Mouse (Mus musculus): Measurements from ENCODE around the gene Shisa9. TPM values are rescaled to one million over a fixed set of nuclear protein-coding genes. Genes with fewer than 3 reads are reported as not detected.
"Not testable (repeated sequence)": the region's sequence is repeated elsewhere in the genome, so short reads cannot be mapped to it uniquely, and the experiment has no call there.

Gene Shisa9
- polyA plus RNA-seq (2016; fragmentation: Nextera tagmentation; extraction: Ambion mirVana), result 0.06 TPM in 2 replicates

GRCm38 (mm10) chr16:11983616-11984270, at the start of gene Shisa9:
Gene Shisa9, plus strand, starts transcription at chr16:11984113.
- peaks cover 25% of the 10 kb centered on the region for H3K4me1 ChIP-seq
- H3K9me3 ChIP-seq, result no peaks in the 10 kb centered on the region
- H3K36me3 ChIP-seq (replicated peaks), result no peaks in the 10 kb centered on the region
- peak within 1 kb of the TSS; percentile 66 for H3K27ac ChIP-seq
- H3K4me3 ChIP-seq, result peak within 1 kb of the TSS; percentile 67
- peaks cover 92% of the 10 kb centered on the region for H3K27me3 ChIP-seq (ENCODE audit: poor library complexity, severe bottlenecking)
- under 1% methylated on average over 42 of the region's 42 CpGs for WGBS
- peak; percentile 60 for DNase-seq (ENCODE audit: extremely low spot score, low spot score)

GRCm38 (mm10) chr16:11940477-11940876, 43.4 kb upstream of the Shisa9 start:
- Histone ChIP-seq H3K9me3 (peaks cover 5% of the 10 kb centered on the region; the same call in 1 of the 2 replicates), H3K27ac (no peak overlapping the region), H3K36me3 (replicated peaks) (no peaks in the 10 kb centered on the region), H3K27me3 (ENCODE audit: poor library complexity, severe bottlenecking) (no peaks in the 10 kb centered on the region), H3K4me1 (no peaks in the 10 kb centered on the region), H3K4me3 (no peak overlapping the region)
- DNase-seq (ENCODE audit: extremely low spot score, low spot score), result no peak

- Histone ChIP-seq H3K4me1 (no peaks in the 10 kb centered on the region), H3K36me3 (replicated peaks) (no peaks in the 10 kb centered on the region), H3K9me3 (no peaks in the 10 kb centered on the region), H3K27ac (no peak overlapping the region), H3K27me3 (ENCODE audit: poor library complexity, severe bottlenecking) (no peaks in the 10 kb centered on the region), H3K4me3 (no peak overlapping the region)
- DNase-seq (ENCODE audit: extremely low spot score, low spot score), result no peak
- 96% methylated on average over 1 of the region's 1 CpGs for WGBS
These were observed 23.2 kb upstream of the Shisa9 start for GRCm38 (mm10) chr16:11960691-11961090.

- Histone ChIP-seq H3K27me3 (ENCODE audit: poor library complexity, severe bottlenecking) (no peaks in the 10 kb centered on the region), H3K4me1 (no peaks in the 10 kb centered on the region), H3K36me3 (replicated peaks) (no peaks in the 10 kb centered on the region), H3K9me3 (peaks cover 2% of the 10 kb centered on the region; the same call in 1 of the 2 replicates), H3K27ac (no peak overlapping the region), H3K4me3 (no peak overlapping the region)
- WGBS, result 90% methylated on average over 8 of the region's 8 CpGs
- no peak for DNase-seq (ENCODE audit: extremely low spot score, low spot score)
These were observed 17.9 kb upstream of the Shisa9 start for GRCm38 (mm10) chr16:11966041-11966440.

GRCm38 (mm10) chr16:11966810-11967209, 17.1 kb upstream of the Shisa9 start:
- H3K27ac ChIP-seq; H3K9me3 ChIP-seq; H3K4me1 ChIP-seq; H3K4me3 ChIP-seq; H3K36me3 ChIP-seq (replicated peaks); DNase-seq (ENCODE audit: extremely low spot score, low spot score); H3K27me3 ChIP-seq (ENCODE audit: poor library complexity, severe bottlenecking): not testable (repeated sequence)
- WGBS, result 87% methylated on average over 4 of the region's 5 CpGs

GRCm38 (mm10) chr16:11967579-11967978, 16.3 kb upstream of the Shisa9 start:
- WGBS, result 62% methylated on average over 2 of the region's 2 CpGs
- H3K4me3 ChIP-seq, result no peak overlapping the region
- H3K9me3 ChIP-seq, result peaks cover 2% of the 10 kb centered on the region; the same call in 1 of the 2 replicates
- DNase-seq (ENCODE audit: extremely low spot score, low spot score), result no peak
- H3K27ac ChIP-seq, result no peak overlapping the region
- H3K27me3 ChIP-seq (ENCODE audit: poor library complexity, severe bottlenecking), result no peaks in the 10 kb centered on the region
- no peaks in the 10 kb centered on the region for H3K36me3 ChIP-seq (replicated peaks)
- H3K4me1 ChIP-seq, result no peaks in the 10 kb centered on the region

- Histone ChIP-seq H3K4me1 (no peaks in the 10 kb centered on the region), H3K4me3 (no peak overlapping the region), H3K27ac (no peak overlapping the region), H3K9me3 (no peaks in the 10 kb centered on the region), H3K27me3 (ENCODE audit: poor library complexity, severe bottlenecking) (no peaks in the 10 kb centered on the region; the same call in 1 of the 2 replicates), H3K36me3 (replicated peaks) (no peaks in the 10 kb centered on the region)
- no peak for DNase-seq (ENCODE audit: extremely low spot score, low spot score)
- WGBS, result 51% methylated on average over 4 of the region's 4 CpGs
These were observed 10.2 kb upstream of the Shisa9 start for GRCm38 (mm10) chr16:11973707-11974106.

GRCm38 (mm10) chr16:11976737-11977136, 7.2 kb upstream of the Shisa9 start:
- H3K9me3 ChIP-seq, result no peaks in the 10 kb centered on the region
- H3K36me3 ChIP-seq (replicated peaks), result no peaks in the 10 kb centered on the region
- H3K27me3 ChIP-seq (ENCODE audit: poor library complexity, severe bottlenecking), result peaks cover 22% of the 10 kb centered on the region
- DNase-seq (ENCODE audit: extremely low spot score, low spot score), result no peak
- WGBS, result 90% methylated on average over 2 of the region's 2 CpGs
- no peak overlapping the region for H3K27ac ChIP-seq
- H3K4me3 ChIP-seq, result no peak overlapping the region
- H3K4me1 ChIP-seq, result no peaks in the 10 kb centered on the region

GRCm38 (mm10) chr16:11980764-11981163, 3.1 kb upstream of the Shisa9 start:
- Histone ChIP-seq H3K9me3 (no peaks in the 10 kb centered on the region), H3K4me1 (peaks cover 25% of the 10 kb centered on the region), H3K27ac (no peak overlapping the region), H3K27me3 (ENCODE audit: poor library complexity, severe bottlenecking) (peaks cover 62% of the 10 kb centered on the region), H3K4me3 (no peak overlapping the region), H3K36me3 (replicated peaks) (no peaks in the 10 kb centered on the region)
- DNase-seq (ENCODE audit: extremely low spot score, low spot score), result no peak
- 6% methylated on average over 3 of the region's 3 CpGs for WGBS

GRCm38 (mm10) chr16:11983106-11983615, 752 bp upstream of the Shisa9 start:
- Histone ChIP-seq H3K27me3 (ENCODE audit: poor library complexity, severe bottlenecking) (peaks cover 86% of the 10 kb centered on the region), H3K27ac (0 out of 2 replicates have a peak overlapping the region, but pooled peaks have one; percentile 66), H3K36me3 (replicated peaks) (no peaks in the 10 kb centered on the region), H3K4me3 (peak overlapping the region; percentile 67), H3K9me3 (no peaks in the 10 kb centered on the region), H3K4me1 (peaks cover 25% of the 10 kb centered on the region)
- WGBS, result 0% methylated on average over 25 of the region's 25 CpGs
- peak; percentile 15 for DNase-seq (ENCODE audit: extremely low spot score, low spot score)

GRCm38 (mm10) chr16:11984271-11984791, 418 bp downstream of the Shisa9 start:
- no peaks in the 10 kb centered on the region for H3K9me3 ChIP-seq
- H3K4me1 ChIP-seq, result peaks cover 25% of the 10 kb centered on the region
- under 1% methylated on average over 72 of the region's 76 CpGs for WGBS
- H3K27me3 ChIP-seq (ENCODE audit: poor library complexity, severe bottlenecking), result peaks cover 96% of the 10 kb centered on the region
- H3K27ac ChIP-seq, result peak overlapping the region; percentile 66
- H3K4me3 ChIP-seq, result peak overlapping the region; percentile 67
- DNase-seq (ENCODE audit: extremely low spot score, low spot score), result no peak
- H3K36me3 ChIP-seq (replicated peaks), result no peaks in the 10 kb centered on the region

- no peaks in the 10 kb centered on the region for H3K36me3 ChIP-seq (replicated peaks)
- WGBS, result 74% methylated on average over 4 of the region's 4 CpGs
- no peaks in the 10 kb centered on the region for H3K9me3 ChIP-seq
- no peak overlapping the region for H3K27ac ChIP-seq
- peaks cover 71% of the 10 kb centered on the region for H3K27me3 ChIP-seq (ENCODE audit: poor library complexity, severe bottlenecking)
- no peak for DNase-seq (ENCODE audit: extremely low spot score, low spot score)
- peaks cover 25% of the 10 kb centered on the region for H3K4me1 ChIP-seq
- no peak overlapping the region for H3K4me3 ChIP-seq
These were observed 3.1 kb downstream of the Shisa9 start for GRCm38 (mm10) chr16:11987056-11987455.

GRCm38 (mm10) chr16:12005177-12005576, 21.3 kb downstream of the Shisa9 start:
- no peak for DNase-seq (ENCODE audit: extremely low spot score, low spot score)
- 88% methylated on average over 2 of the region's 2 CpGs for WGBS
- Histone ChIP-seq H3K36me3 (replicated peaks) (no peaks in the 10 kb centered on the region), H3K27ac (no peak overlapping the region), H3K4me1 (no peaks in the 10 kb centered on the region), H3K27me3 (ENCODE audit: poor library complexity, severe bottlenecking) (no peaks in the 10 kb centered on the region), H3K9me3 (no peaks in the 10 kb centered on the region), H3K4me3 (no peak overlapping the region)

Measured in forebrain, embryonic 10.5 days (tissue).